Mouse (Mus musculus): ENCODE data around the gene Grap. TPM values are rescaled to one million over a fixed set of nuclear protein-coding genes. Genes with fewer than 3 reads are reported as not detected.

Gene Grap
- polyA plus RNA-seq, 1 experiment = 7.7 TPM

GRCm38 (mm10) chr11:61722077-61722476, 69.0 kb downstream of the Grap start:
- Histone ChIP-seq H3K4me1 (ENCODE audit: control insufficient read depth, insufficient read depth, insufficient read length, low read length) (no peaks in the 10 kb centered on the region), H3K4me3 (ENCODE audit: low read depth, low read length) (no peak overlapping the region), H3K27ac (ENCODE audit: insufficient read depth, low read depth, low read length) (no peak overlapping the region), H3K36me3 (ENCODE audit: control insufficient read depth, insufficient read depth, low read length) (no peaks in the 10 kb centered on the region), H3K27me3 (ENCODE audit: control insufficient read depth, insufficient read depth, low read length) (no peaks in the 10 kb centered on the region)
- WGBS = 72% methylated on average over 5 of the region's 5 CpGs
- TF ChIP-seq CTCF (IDR thresholded peaks at IDR 0.05; ENCODE audit: extremely low read depth, insufficient read length, insufficient replicate concordance, low read depth, low read length) (no peak), POLR2A (IDR thresholded peaks at IDR 0.05; ENCODE audit: low read depth, low read length) (no peak)

Other genes with a start within 250 kb of the Grap start
- 0.14 and 0.17 TPM in 2 replicates for gene Rnf112, start 199.1 kb upstream of the Grap start, polyA plus RNA-seq (2012; rRNA removed)
- 27.6 and 43.0 TPM in 2 replicates for gene Mfap4, start 167.8 kb upstream of the Grap start, polyA plus RNA-seq (2012; rRNA removed)
- gene Mapk7, start 158.9 kb upstream of the Grap start, polyA plus RNA-seq (2012; rRNA removed) = 7.8 and 16.6 TPM in 2 replicates
- 9.4 and 11.8 TPM in 2 replicates for gene B9d1, start 148.1 kb upstream of the Grap start, polyA plus RNA-seq (2012; rRNA removed)
- 4.2 and 7.9 TPM in 2 replicates for gene Epn2, start 73.6 kb upstream of the Grap start, polyA plus RNA-seq (2012; rRNA removed)
- gene Fam83g, start 30.8 kb downstream of the Grap start, polyA plus RNA-seq (2012; rRNA removed) = 15.8 and 33.8 TPM in 2 replicates
- not detected in 2 replicates for gene Slc5a10, start 67.6 kb downstream of the Grap start, polyA plus RNA-seq (2012; rRNA removed)
- gene Prpsap2, start 108.8 kb downstream of the Grap start, polyA plus RNA-seq (2012; rRNA removed) = 3.0 and 6.4 TPM in 2 replicates
- 15.1 and 34.2 TPM in 2 replicates for gene Ulk2, start 201.8 kb downstream of the Grap start, polyA plus RNA-seq (2012; rRNA removed)